Mouse (Mus musculus): ENCODE results near the gene Themis. TPM values are rescaled to one million over a fixed set of nuclear protein-coding genes. Genes with fewer than 3 reads are reported as not detected.

Themis gene
- total RNA-seq, 1 experiment: 0.27 TPM

DNA sequence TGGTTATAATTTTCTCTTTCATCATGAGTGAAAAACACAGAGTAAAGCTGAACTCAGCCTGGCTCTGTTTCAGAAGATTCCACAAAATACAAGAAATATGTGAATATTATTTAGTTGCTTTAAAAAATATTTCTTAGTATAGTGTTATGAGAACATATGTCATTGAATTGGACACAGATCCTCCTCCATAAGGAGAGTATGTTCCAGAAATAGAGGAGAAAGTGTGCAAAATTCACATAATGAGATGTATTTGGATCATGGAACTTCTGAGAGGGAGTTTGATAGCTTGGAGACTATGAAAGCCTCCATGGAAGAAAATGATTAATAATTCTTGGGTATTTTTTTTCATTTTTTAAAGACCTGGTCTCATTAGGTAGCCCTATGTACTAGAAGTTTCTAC, 13.4 kb upstream of the Themis start:
- Histone ChIP-seq H3K9me3 (ENCODE audit: control insufficient read depth, insufficient read depth, low read depth, low read length) (no peaks in the 10 kb centered on the region), H3K9ac (ENCODE audit: insufficient read depth, low read depth, low read length, poor library complexity, severe bottlenecking) (no peak overlapping the region), H3K4me3 (ENCODE audit: insufficient read depth in 1 of 2, low read depth in 1 of 2, low read length in 2 of 2, poor library complexity in 1 of 2, severe bottlenecking in 1 of 2) (no peak overlapping the region), H3K27ac (ENCODE audit: insufficient read depth, low read depth, low read length, poor library complexity, severe bottlenecking) (no peak overlapping the region), H3K36me3 (ENCODE audit: control insufficient read depth, insufficient read depth, low read length, poor library complexity, severe bottlenecking) (no peaks in the 10 kb centered on the region), H3K4me1 (ENCODE audit: control insufficient read depth in 2 of 2, insufficient read depth in 2 of 2, low read length in 2 of 2, poor library complexity in 1 of 2) (no peaks in the 10 kb centered on the region)
- TF ChIP-seq ZNF384 (IDR thresholded peaks at IDR 0.05; ENCODE audit: low read depth, low read length) (no peak), CHD2 (IDR thresholded peaks at IDR 0.05; ENCODE audit: low read depth, low read length) (no peak), ZC3H11A (IDR thresholded peaks at IDR 0.05; ENCODE audit: borderline replicate concordance, low read depth, low read length) (no peak), HCFC1 (IDR thresholded peaks at IDR 0.05; ENCODE audit: borderline replicate concordance, insufficient read depth, low read length) (no peak), MAFK (IDR thresholded peaks at IDR 0.05; ENCODE audit: insufficient read depth, low read depth, low read length) (no peak)
- DNase-seq (ENCODE audit: low read depth, low spot score): no peak
- in situ Hi-C loops (cut with MboI; ENCODE audit: low sequenced_read_pairs in 2 of 2, unreplicated experiment in 2 of 2): no loop called here

DNA sequence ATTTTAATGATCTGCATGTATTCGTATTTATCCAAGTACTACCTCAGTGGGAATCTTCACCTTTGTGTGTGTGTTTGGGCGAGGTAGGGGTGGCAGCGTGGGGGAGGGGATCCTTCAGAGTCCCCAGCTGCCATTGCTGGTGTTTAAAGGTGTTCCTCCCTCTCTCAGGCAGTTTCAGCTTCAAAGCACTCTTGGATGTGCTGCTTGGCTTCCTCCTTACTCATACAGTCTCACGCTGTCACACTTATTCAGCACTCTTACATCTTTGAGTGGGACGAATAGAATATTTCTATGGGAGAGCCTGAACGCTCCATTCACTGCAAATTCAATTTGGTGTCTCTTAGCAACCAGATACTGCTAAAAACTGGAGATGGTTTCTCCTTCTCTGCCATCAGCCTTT, 3.0 kb upstream of the Themis start:
- no peak overlapping the region for H3K9ac ChIP-seq (ENCODE audit: insufficient read depth, low read depth, low read length, poor library complexity, severe bottlenecking)
- in situ Hi-C loops (cut with MboI; ENCODE audit: low sequenced_read_pairs in 2 of 2, unreplicated experiment in 2 of 2): no loop called here
- DNase-seq (ENCODE audit: low read depth, low spot score): no peak
- no peaks in the 10 kb centered on the region for H3K36me3 ChIP-seq (ENCODE audit: control insufficient read depth, insufficient read depth, low read length, poor library complexity, severe bottlenecking)
- no peak overlapping the region for H3K4me3 ChIP-seq (ENCODE audit: insufficient read depth in 1 of 2, low read depth in 1 of 2, low read length in 2 of 2, poor library complexity in 1 of 2, severe bottlenecking in 1 of 2)
- H3K9me3 ChIP-seq (ENCODE audit: control insufficient read depth, insufficient read depth, low read depth, low read length): no peaks in the 10 kb centered on the region
- no peak overlapping the region for H3K27ac ChIP-seq (ENCODE audit: insufficient read depth, low read depth, low read length, poor library complexity, severe bottlenecking)
- peaks cover 0 to 4% of the 10 kb centered on the region in 2 experiments; a peak in 1 of 4 replicates for H3K4me1 ChIP-seq (ENCODE audit: control insufficient read depth in 2 of 2, insufficient read depth in 2 of 2, low read length in 2 of 2, poor library complexity in 1 of 2)
- TF ChIP-seq CHD2 (IDR thresholded peaks at IDR 0.05; ENCODE audit: low read depth, low read length) (no peak), ZNF384 (IDR thresholded peaks at IDR 0.05; ENCODE audit: low read depth, low read length) (no peak), ZC3H11A (IDR thresholded peaks at IDR 0.05; ENCODE audit: borderline replicate concordance, low read depth, low read length) (no peak), HCFC1 (IDR thresholded peaks at IDR 0.05; ENCODE audit: borderline replicate concordance, insufficient read depth, low read length) (no peak), MAFK (IDR thresholded peaks at IDR 0.05; ENCODE audit: insufficient read depth, low read depth, low read length) (no peak)

DNA sequence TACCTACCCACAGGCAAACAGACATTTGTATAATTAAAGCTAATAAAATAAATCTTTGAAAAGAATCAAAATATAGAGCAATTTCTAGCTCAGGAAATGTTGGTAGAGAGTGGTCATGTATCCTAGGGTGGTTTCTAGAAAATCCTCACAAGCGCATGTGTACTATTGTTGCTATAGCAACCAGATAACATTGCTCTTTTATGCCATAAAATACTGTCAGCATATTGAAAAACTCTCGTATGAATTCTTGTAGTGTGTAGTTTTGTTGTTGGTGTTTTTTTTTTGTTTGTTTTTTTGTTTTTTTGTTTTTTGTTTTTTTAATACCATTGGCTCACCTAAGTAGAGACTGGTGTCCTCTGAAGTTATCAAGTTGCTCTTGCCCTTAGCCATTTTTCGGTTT, 5.8 kb downstream of the Themis start:
- TF ChIP-seq ZNF384 (IDR thresholded peaks at IDR 0.05; ENCODE audit: low read depth, low read length) (no peak), HCFC1 (IDR thresholded peaks at IDR 0.05; ENCODE audit: borderline replicate concordance, insufficient read depth, low read length) (no peak), MAFK (IDR thresholded peaks at IDR 0.05; ENCODE audit: insufficient read depth, low read depth, low read length) (no peak), ZC3H11A (IDR thresholded peaks at IDR 0.05; ENCODE audit: borderline replicate concordance, low read depth, low read length) (no peak), CHD2 (IDR thresholded peaks at IDR 0.05; ENCODE audit: low read depth, low read length) (no peak)
- no peaks in the 10 kb centered on the region for H3K9me3 ChIP-seq (ENCODE audit: control insufficient read depth, insufficient read depth, low read depth, low read length)
- H3K9ac ChIP-seq (ENCODE audit: insufficient read depth, low read depth, low read length, poor library complexity, severe bottlenecking): no peak overlapping the region
- in situ Hi-C loops (cut with MboI; ENCODE audit: low sequenced_read_pairs in 2 of 2, unreplicated experiment in 2 of 2): no loop called here
- H3K27ac ChIP-seq (ENCODE audit: insufficient read depth, low read depth, low read length, poor library complexity, severe bottlenecking): no peak overlapping the region
- DNase-seq (ENCODE audit: low read depth, low spot score): no peak
- no peaks in the 10 kb centered on the region for H3K4me1 ChIP-seq (ENCODE audit: control insufficient read depth in 2 of 2, insufficient read depth in 2 of 2, low read length in 2 of 2, poor library complexity in 1 of 2)
- no peak overlapping the region for H3K4me3 ChIP-seq (ENCODE audit: insufficient read depth in 1 of 2, low read depth in 1 of 2, low read length in 2 of 2, poor library complexity in 1 of 2, severe bottlenecking in 1 of 2)
- no peaks in the 10 kb centered on the region for H3K36me3 ChIP-seq (ENCODE audit: control insufficient read depth, insufficient read depth, low read length, poor library complexity, severe bottlenecking)

DNA sequence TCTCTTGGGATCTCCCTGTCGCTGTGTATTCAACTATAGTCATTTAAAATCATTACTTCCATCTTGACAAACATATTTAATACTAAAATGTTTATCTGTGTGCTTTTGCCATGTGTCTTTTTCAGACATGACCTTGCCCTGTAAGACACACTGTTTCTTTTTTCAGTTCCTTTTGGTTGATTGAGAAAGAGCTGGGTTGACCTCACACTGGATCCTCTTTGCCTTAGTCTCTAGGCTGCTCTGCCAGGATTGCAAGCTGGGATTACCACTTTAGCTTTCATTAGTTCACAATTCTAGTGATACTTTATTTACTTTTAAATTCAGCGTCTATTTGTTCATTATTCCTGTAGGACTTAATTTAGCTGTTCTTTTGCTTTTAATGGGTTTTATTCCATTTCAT, 7.2 kb downstream of the Themis start:
- H3K27ac ChIP-seq (ENCODE audit: insufficient read depth, low read depth, low read length, poor library complexity, severe bottlenecking): no peak overlapping the region
- H3K9me3 ChIP-seq (ENCODE audit: control insufficient read depth, insufficient read depth, low read depth, low read length): no peaks in the 10 kb centered on the region
- no peaks in the 10 kb centered on the region for H3K36me3 ChIP-seq (ENCODE audit: control insufficient read depth, insufficient read depth, low read length, poor library complexity, severe bottlenecking)
- in situ Hi-C loops (cut with MboI; ENCODE audit: low sequenced_read_pairs in 2 of 2, unreplicated experiment in 2 of 2): no loop called here
- H3K4me1 ChIP-seq (ENCODE audit: control insufficient read depth in 2 of 2, insufficient read depth in 2 of 2, low read length in 2 of 2, poor library complexity in 1 of 2): no peaks in the 10 kb centered on the region
- TF ChIP-seq ZNF384 (IDR thresholded peaks at IDR 0.05; ENCODE audit: low read depth, low read length): no peak
- no peak for TF ChIP-seq MAFK (IDR thresholded peaks at IDR 0.05; ENCODE audit: insufficient read depth, low read depth, low read length)
- TF ChIP-seq HCFC1 (IDR thresholded peaks at IDR 0.05; ENCODE audit: borderline replicate concordance, insufficient read depth, low read length): no peak
- no peak for TF ChIP-seq ZC3H11A (IDR thresholded peaks at IDR 0.05; ENCODE audit: borderline replicate concordance, low read depth, low read length)
- no peak for TF ChIP-seq CHD2 (IDR thresholded peaks at IDR 0.05; ENCODE audit: low read depth, low read length)
- H3K4me3 ChIP-seq (ENCODE audit: insufficient read depth in 1 of 2, low read depth in 1 of 2, low read length in 2 of 2, poor library complexity in 1 of 2, severe bottlenecking in 1 of 2): no peak overlapping the region
- no peak for DNase-seq (ENCODE audit: low read depth, low spot score)
- H3K9ac ChIP-seq (ENCODE audit: insufficient read depth, low read depth, low read length, poor library complexity, severe bottlenecking): no peak overlapping the region

DNA sequence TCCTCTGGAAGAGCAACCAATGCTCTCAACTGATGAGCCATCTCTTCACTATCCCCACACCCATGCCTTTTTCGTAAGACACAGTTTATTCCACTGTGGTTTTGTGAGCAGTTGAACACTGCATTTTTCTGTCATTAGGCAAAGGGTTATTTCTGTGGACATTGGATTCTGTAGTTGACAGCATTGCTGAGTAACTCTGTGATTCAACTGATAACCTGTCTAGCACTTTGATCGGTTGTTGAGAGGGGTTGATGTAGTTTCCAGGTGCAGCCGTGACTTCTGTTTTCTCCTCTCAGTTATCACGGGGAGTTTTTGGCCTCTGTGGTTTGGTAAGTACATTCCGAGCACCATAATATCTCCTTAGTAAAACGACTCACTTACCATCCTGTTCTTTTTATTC, 26.8 kb downstream of the Themis start:
- Histone ChIP-seq H3K36me3 (ENCODE audit: control insufficient read depth, insufficient read depth, low read length, poor library complexity, severe bottlenecking) (no peaks in the 10 kb centered on the region), H3K9ac (ENCODE audit: insufficient read depth, low read depth, low read length, poor library complexity, severe bottlenecking) (no peak overlapping the region), H3K27ac (ENCODE audit: insufficient read depth, low read depth, low read length, poor library complexity, severe bottlenecking) (no peak overlapping the region), H3K9me3 (ENCODE audit: control insufficient read depth, insufficient read depth, low read depth, low read length) (no peaks in the 10 kb centered on the region), H3K4me1 (ENCODE audit: control insufficient read depth in 2 of 2, insufficient read depth in 2 of 2, low read length in 2 of 2, poor library complexity in 1 of 2) (no peaks in the 10 kb centered on the region), H3K4me3 (ENCODE audit: insufficient read depth in 1 of 2, low read depth in 1 of 2, low read length in 2 of 2, poor library complexity in 1 of 2, severe bottlenecking in 1 of 2) (no peak overlapping the region)
- DNase-seq (ENCODE audit: low read depth, low spot score): no peak
- in situ Hi-C loops (cut with MboI; ENCODE audit: low sequenced_read_pairs in 2 of 2, unreplicated experiment in 2 of 2): no loop called here
- TF ChIP-seq ZC3H11A (IDR thresholded peaks at IDR 0.05; ENCODE audit: borderline replicate concordance, low read depth, low read length) (no peak), ZNF384 (IDR thresholded peaks at IDR 0.05; ENCODE audit: low read depth, low read length) (no peak), CHD2 (IDR thresholded peaks at IDR 0.05; ENCODE audit: low read depth, low read length) (no peak), HCFC1 (IDR thresholded peaks at IDR 0.05; ENCODE audit: borderline replicate concordance, insufficient read depth, low read length) (no peak), MAFK (IDR thresholded peaks at IDR 0.05; ENCODE audit: insufficient read depth, low read depth, low read length) (no peak)

All from ES-E14 (cell line).